Mouse (Mus musculus) hindbrain, embryonic 13.5 days (tissue): Measurements from ENCODE around the gene Urgcp. TPM values are rescaled to one million over a fixed set of nuclear protein-coding genes. Genes with fewer than 3 reads are reported as not detected.

Experiments used
- ATAC-seq: fragments of 200-750 bp; cut with Nextera tagmentation; 2 replicates; pipeline ENCODE4 v1.8.0; 2017; ENCODE audit warnings: moderate TSS enrichment; ENCODE audit not compliant: low FRiP score
- H3K27ac ChIP-seq: fragments of 300-500 bp; sonication (generic); 2 replicates; pipeline ENCODE4 v1.5.1; 2015; ENCODE audit warnings: inconsistent platforms, mild to moderate bottlenecking, moderate library complexity
- H3K27me3 ChIP-seq: fragments of 300-500 bp; sonication (generic); 2 replicates; pipeline ENCODE4 v1.6.1; 2015; ENCODE audit warnings: mild to moderate bottlenecking, inconsistent platforms
- H3K36me3 ChIP-seq: fragments of 300-500 bp; sonication (generic); 2 replicates; pipeline ENCODE4 v1.6.1; 2015; ENCODE audit warnings: mild to moderate bottlenecking, inconsistent platforms
- H3K4me1 ChIP-seq: fragments of 300-500 bp; sonication (generic); replicated peaks from 2 replicates; pipeline ENCODE4 v1.6.1; 2015; ENCODE audit warnings: inconsistent platforms
- H3K4me2 ChIP-seq: fragments of 300-500 bp; sonication (generic); 2 replicates; pipeline ENCODE4 v1.6.1; 2015; ENCODE audit warnings: inconsistent platforms, mild to moderate bottlenecking, moderate library complexity
- H3K4me3 ChIP-seq: fragments of 300-500 bp; sonication (generic); 2 replicates; pipeline ENCODE4 v1.5.1; 2015; ENCODE audit warnings: mild to moderate bottlenecking, inconsistent platforms
- H3K9ac ChIP-seq: fragments of 300-500 bp; sonication (generic); 2 replicates; pipeline ENCODE4 v1.6.1; 2015; ENCODE audit warnings: mild to moderate bottlenecking, inconsistent platforms
- H3K9me3 ChIP-seq: fragments of 300-500 bp; sonication (generic); 2 replicates; pipeline ENCODE4 v1.6.1; 2016; ENCODE audit warnings: inconsistent platforms
- WGBS: fragments of 180-500 bp; shearing (Covaris S2); methylation state at CpG from one replicate; pipeline ENCODE4 v1.1.7; 2015; 5-methylcytosine and 5-hydroxymethylcytosine counted together
- polyA plus RNA-seq: library from polyadenylated mRNA; unstranded; fragments of >200 nt; fragmentation: Nextera tagmentation; extraction: Ambion mirVana; gene quantifications from 2 replicates; pipeline ENCODE4 v1.2.1, GENCODE M21; 2015

The Urgcp gene
- polyA plus RNA-seq, 1 experiment from 2014 or later, result 30.1 TPM

GRCm38 (mm10) chr11:5796939-5797338 is 34.8 kb upstream of the Urgcp start:
- no peaks in the 10 kb centered on the region for H3K4me1 ChIP-seq
- no peaks in the 10 kb centered on the region for H3K27me3 ChIP-seq
- WGBS, result 81% methylated on average over 15 of the region's 15 CpGs
- no peak overlapping the region for H3K9ac ChIP-seq
- no peak for ATAC-seq
- peaks cover 94% of the 10 kb centered on the region for H3K36me3 ChIP-seq
- no peak overlapping the region for H3K4me2 ChIP-seq
- H3K9me3 ChIP-seq, result no peaks in the 10 kb centered on the region
- H3K4me3 ChIP-seq, result no peak overlapping the region
- no peak overlapping the region for H3K27ac ChIP-seq

- H3K9me3 ChIP-seq, result no peaks in the 10 kb centered on the region
- 89% methylated on average over 7 of the region's 7 CpGs for WGBS
- H3K9ac ChIP-seq, result no peak overlapping the region
- H3K4me3 ChIP-seq, result no peak overlapping the region
- no peak for ATAC-seq
- H3K27ac ChIP-seq, result no peak overlapping the region
- H3K27me3 ChIP-seq, result no peaks in the 10 kb centered on the region
- no peak overlapping the region for H3K4me2 ChIP-seq
- H3K4me1 ChIP-seq, result 0 out of 2 replicates have a peak, but pooled peaks cover 4% of the 10 kb centered on the region
- peaks cover 92% of the 10 kb centered on the region for H3K36me3 ChIP-seq
Measured at GRCm38 (mm10) chr11:5795706-5796105, 33.5 kb upstream of the Urgcp start.

- Histone ChIP-seq H3K9ac (no peak overlapping the region), H3K4me3 (no peak overlapping the region), H3K27me3 (no peaks in the 10 kb centered on the region), H3K27ac (no peak overlapping the region), H3K4me2 (no peak overlapping the region), H3K36me3 (peaks cover 90% of the 10 kb centered on the region), H3K4me1 (peaks cover 8% of the 10 kb centered on the region; the same call in 1 of the 2 replicates), H3K9me3 (no peaks in the 10 kb centered on the region)
- ATAC-seq, result no peak
- 93% methylated on average over 9 of the region's 9 CpGs for WGBS
Measured at GRCm38 (mm10) chr11:5795290-5795689, 33.1 kb upstream of the Urgcp start.

GRCm38 (mm10) chr11:5790431-5790830 is 28.3 kb upstream of the Urgcp start:
- WGBS, result 100% methylated on average over 1 of the region's 1 CpGs
- no peaks in the 10 kb centered on the region for H3K9me3 ChIP-seq
- peaks cover 43% of the 10 kb centered on the region for H3K36me3 ChIP-seq
- H3K27me3 ChIP-seq, result no peaks in the 10 kb centered on the region
- no peak for ATAC-seq
- peaks cover 33% of the 10 kb centered on the region for H3K4me1 ChIP-seq
- no peak overlapping the region for H3K4me2 ChIP-seq
- no peak overlapping the region for H3K27ac ChIP-seq
- H3K9ac ChIP-seq, result no peak overlapping the region
- no peak overlapping the region for H3K4me3 ChIP-seq

- peaks cover 37% of the 10 kb centered on the region for H3K36me3 ChIP-seq
- H3K4me2 ChIP-seq, result peak overlapping the region; percentile 89
- no peaks in the 10 kb centered on the region for H3K27me3 ChIP-seq
- peaks cover 33% of the 10 kb centered on the region for H3K4me1 ChIP-seq
- ATAC-seq, result no peak
- H3K4me3 ChIP-seq, result peak overlapping the region; percentile 73
- 95% methylated on average over 3 of the region's 3 CpGs for WGBS
- peak overlapping the region; percentile 85 for H3K9ac ChIP-seq
- no peak overlapping the region for H3K27ac ChIP-seq
- H3K9me3 ChIP-seq, result no peaks in the 10 kb centered on the region
Measured at GRCm38 (mm10) chr11:5789754-5790333, 27.7 kb upstream of the Urgcp start.

GRCm38 (mm10) chr11:5789071-5789753 is 27.0 kb upstream of the Urgcp start:
- peak overlapping the region; percentile 89 for H3K4me2 ChIP-seq
- 77% methylated on average over 6 of the region's 6 CpGs for WGBS
- peak overlapping the region; percentile 73 for H3K4me3 ChIP-seq
- H3K9ac ChIP-seq, result peak overlapping the region; percentile 85
- ATAC-seq, result no peak
- H3K36me3 ChIP-seq, result peaks cover 31% of the 10 kb centered on the region
- H3K27ac ChIP-seq, result peak overlapping the region; percentile 94
- peaks cover 33% of the 10 kb centered on the region for H3K4me1 ChIP-seq
- no peaks in the 10 kb centered on the region for H3K27me3 ChIP-seq
- H3K9me3 ChIP-seq, result no peaks in the 10 kb centered on the region

- no peaks in the 10 kb centered on the region for H3K27me3 ChIP-seq
- H3K4me1 ChIP-seq, result peaks cover 33% of the 10 kb centered on the region
- WGBS, result under 1% methylated on average over 66 of the region's 74 CpGs
- ATAC-seq, result peak; percentile 95
- H3K4me3 ChIP-seq, result peak within 1 kb of the TSS; percentile 73
- no peaks in the 10 kb centered on the region for H3K9me3 ChIP-seq
- H3K36me3 ChIP-seq, result peaks cover 22% of the 10 kb centered on the region
- peak within 1 kb of the TSS; percentile 85 for H3K9ac ChIP-seq
- peak within 1 kb of the TSS; percentile 89 for H3K4me2 ChIP-seq
- peak within 1 kb of the TSS; percentile 94 for H3K27ac ChIP-seq
Measured at GRCm38 (mm10) chr11:5788056-5789014, 26.2 kb upstream of the Urgcp start, which contains the start of gene Dbnl. Gene Dbnl (plus strand): TSS chr11:5788488.

GRCm38 (mm10) chr11:5787671-5788055 is 25.5 kb upstream of the Urgcp start:
- 41% methylated on average over 8 of the region's 8 CpGs for WGBS
- peaks cover 33% of the 10 kb centered on the region for H3K4me1 ChIP-seq
- ATAC-seq, result no peak
- peak overlapping the region; percentile 73 for H3K4me3 ChIP-seq
- H3K9ac ChIP-seq, result peak overlapping the region; percentile 85
- peaks cover 17% of the 10 kb centered on the region for H3K36me3 ChIP-seq
- no peaks in the 10 kb centered on the region for H3K27me3 ChIP-seq
- peak overlapping the region; percentile 94 for H3K27ac ChIP-seq
- peak overlapping the region; percentile 89 for H3K4me2 ChIP-seq
- H3K9me3 ChIP-seq, result no peaks in the 10 kb centered on the region

GRCm38 (mm10) chr11:5785732-5786131 is 23.6 kb upstream of the Urgcp start:
- H3K4me2 ChIP-seq, result no peak overlapping the region
- H3K36me3 ChIP-seq, result peaks cover 12% of the 10 kb centered on the region; the same call in 1 of the 2 replicates
- H3K4me1 ChIP-seq, result peaks cover 29% of the 10 kb centered on the region
- H3K9ac ChIP-seq, result no peak overlapping the region
- no peaks in the 10 kb centered on the region for H3K9me3 ChIP-seq
- H3K4me3 ChIP-seq, result no peak overlapping the region
- H3K27ac ChIP-seq, result no peak overlapping the region
- no peaks in the 10 kb centered on the region for H3K27me3 ChIP-seq
- ATAC-seq, result no peak

GRCm38 (mm10) chr11:5782199-5782944 is 20.2 kb upstream of the Urgcp start:
- no peaks in the 10 kb centered on the region for H3K27me3 ChIP-seq
- H3K4me2 ChIP-seq, result no peak overlapping the region
- H3K4me3 ChIP-seq, result no peak overlapping the region
- no peak overlapping the region for H3K9ac ChIP-seq
- no peak overlapping the region for H3K27ac ChIP-seq
- WGBS, result 78% methylated on average over 8 of the region's 8 CpGs
- ATAC-seq, result no peak
- no peaks in the 10 kb centered on the region for H3K9me3 ChIP-seq
- peaks cover 19% of the 10 kb centered on the region for H3K36me3 ChIP-seq
- H3K4me1 ChIP-seq, result peaks cover 4% of the 10 kb centered on the region

GRCm38 (mm10) chr11:5780035-5780499 is 17.9 kb upstream of the Urgcp start:
- Histone ChIP-seq H3K36me3 (peaks cover 19% of the 10 kb centered on the region), H3K9ac (no peak overlapping the region), H3K4me1 (no peaks in the 10 kb centered on the region), H3K27ac (no peak overlapping the region), H3K27me3 (no peaks in the 10 kb centered on the region), H3K4me2 (no peak overlapping the region), H3K4me3 (no peak overlapping the region), H3K9me3 (no peaks in the 10 kb centered on the region)
- WGBS, result 89% methylated on average over 6 of the region's 6 CpGs
- no peak for ATAC-seq
